Mouse (Mus musculus) central nervous system, embryonic 14 days (tissue): ENCODE results near the gene Olfr510. TPM values are rescaled to one million over a fixed set of nuclear protein-coding genes. Genes with fewer than 3 reads are reported as not detected.

Experiments used
- polyA plus RNA-seq: library from polyadenylated mRNA; depleted of rRNA; stranded (reverse); fragments of >200 nt; gene quantifications from 2 replicates; pipeline ENCODE4 v1.2.3, GENCODE M21; 2012; rRNA removed

The Olfr510 gene
- not detected in 2 replicates for polyA plus RNA-seq

DNA sequence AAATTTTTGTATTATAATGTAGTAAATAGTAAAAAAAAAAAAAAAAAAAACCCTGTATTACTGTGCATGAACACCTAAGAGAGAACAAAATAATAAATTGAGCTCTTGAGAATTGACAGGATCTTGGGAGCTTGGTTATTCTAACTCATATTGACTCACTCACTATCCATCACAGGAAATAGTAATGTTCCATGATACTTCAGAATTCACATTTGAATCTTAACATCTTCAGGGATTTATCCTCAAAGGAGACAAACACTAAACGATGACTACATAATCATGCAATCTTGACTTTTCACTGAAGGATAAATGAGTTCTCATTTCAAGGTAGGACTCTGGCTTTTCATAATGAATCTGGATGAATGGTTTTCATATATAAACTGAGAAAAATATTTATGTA is at the start of gene Olfr510:
Gene Olfr510, plus strand, starts transcription at position 301 of the 400 bp plus-strand sequence.

DNA sequence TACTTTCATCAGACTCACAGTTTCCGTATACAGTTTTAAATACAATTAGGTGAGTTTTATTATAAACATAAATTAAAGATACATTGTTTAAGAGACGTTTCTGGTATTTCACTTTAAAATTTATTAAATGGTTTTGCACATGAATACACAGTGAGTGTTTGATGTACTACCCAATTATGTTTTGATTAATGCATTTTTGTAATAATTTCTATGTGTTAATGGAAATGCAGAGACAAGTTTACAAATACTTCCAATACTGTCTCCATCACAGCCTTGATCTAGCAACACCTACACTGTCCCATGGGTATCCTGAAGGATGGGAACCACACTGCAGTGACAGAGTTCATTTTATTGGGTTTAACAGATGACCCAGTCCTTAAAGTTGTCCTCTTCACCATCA is 44.7 kb upstream of the Olfr510 start, which contains the start of gene Olfr507:
Gene Olfr507, plus strand, starts transcription at position 301 of the 400 bp plus-strand sequence.

DNA sequence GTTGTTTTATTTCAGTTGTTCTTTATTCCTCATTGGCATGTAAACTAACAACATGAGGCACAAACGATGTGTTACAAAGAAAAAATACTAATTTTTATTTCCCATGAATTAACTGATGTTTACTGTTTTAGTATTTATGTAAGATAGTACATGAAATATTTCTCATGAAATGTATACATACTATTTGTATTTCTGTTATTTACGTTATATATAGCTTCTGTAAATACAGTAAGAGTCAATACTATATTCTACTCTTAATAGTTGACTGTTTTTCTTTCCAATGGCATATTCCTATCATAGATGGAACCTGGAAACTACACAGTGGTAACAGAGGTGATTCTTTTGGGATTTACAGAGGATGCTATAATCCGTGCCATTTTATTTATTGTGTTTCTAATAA is 36.5 kb upstream of the Olfr510 start, which contains the start of gene Olfr508:
Gene Olfr508, plus strand, starts transcription at position 301 of the 400 bp plus-strand sequence.

DNA sequence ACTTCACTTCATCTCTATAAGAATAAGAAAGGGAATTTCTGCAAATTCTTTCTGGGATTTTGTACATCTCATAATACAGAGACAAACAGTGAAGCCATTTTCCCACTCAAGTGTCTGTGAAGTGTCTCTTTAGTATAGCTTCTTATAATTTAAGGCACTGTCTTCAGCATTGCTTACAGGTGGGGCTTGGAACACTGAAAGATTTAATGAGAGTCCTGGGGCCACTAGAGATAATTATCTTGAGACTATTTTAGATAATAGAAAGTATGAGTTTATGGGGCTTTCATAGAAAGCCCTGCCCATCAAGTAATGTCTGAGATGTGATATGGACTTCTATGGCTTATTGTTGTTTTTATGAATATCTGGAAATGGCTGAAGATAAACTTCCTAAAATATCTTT is 14.4 kb upstream of the Olfr510 start, which contains the start of gene Olfr509:
Gene Olfr509, minus strand, starts transcription at position 101 of the 400 bp plus-strand sequence.

DNA sequence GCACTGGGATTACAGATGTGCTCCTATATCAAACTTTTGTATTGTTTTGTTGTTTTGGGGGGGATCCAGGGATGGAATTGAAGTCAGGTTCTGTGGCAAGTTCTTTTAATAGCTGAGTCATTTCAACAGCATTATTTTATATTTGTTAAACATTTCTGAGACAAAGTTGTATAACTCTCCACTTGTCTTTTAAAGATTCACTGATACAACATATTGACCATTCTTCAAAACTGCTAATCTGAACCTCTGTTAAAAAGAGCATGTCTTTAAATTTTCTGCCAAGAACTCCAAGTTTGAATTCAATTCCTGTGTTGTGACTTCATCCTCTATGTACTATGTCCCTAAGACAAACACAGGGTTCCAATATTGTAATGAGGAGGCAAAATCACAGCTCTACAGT is 46.8 kb downstream of the Olfr510 start, which contains the start of gene Olfr512:
Gene Olfr512, plus strand, starts transcription at position 301 of the 400 bp plus-strand sequence.

Other genes with a start within 250 kb of the Olfr510 start
- gene Olfr497, start 246.0 kb upstream of the Olfr510 start, polyA plus RNA-seq = not detected in 2 replicates
- not detected in 2 replicates for gene Olfr498, start 201.1 kb upstream of the Olfr510 start, polyA plus RNA-seq
- not detected in 2 replicates for gene Olfr502, start 141.4 kb upstream of the Olfr510 start, polyA plus RNA-seq
- gene Olfr503, start 121.9 kb upstream of the Olfr510 start, polyA plus RNA-seq = not detected in 2 replicates
- gene Olfr504, start 100.6 kb upstream of the Olfr510 start, polyA plus RNA-seq = not detected in 2 replicates
- gene Olfr506, start 55.6 kb upstream of the Olfr510 start, polyA plus RNA-seq = 0.01 TPM in 1 of 2 replicates, not detected in the other
- gene Olfr507, start 44.6 kb upstream of the Olfr510 start, polyA plus RNA-seq = not detected in 2 replicates
- not detected in 2 replicates for gene Olfr508, start 36.4 kb upstream of the Olfr510 start, polyA plus RNA-seq
- not detected in 2 replicates for gene Olfr509, start 14.5 kb upstream of the Olfr510 start, polyA plus RNA-seq
- gene Olfr512, start 46.9 kb downstream of the Olfr510 start, polyA plus RNA-seq = not detected in 2 replicates
- not detected in 2 replicates for gene Olfr513, start 84.6 kb downstream of the Olfr510 start, polyA plus RNA-seq
- not detected in 2 replicates for gene Olfr514, start 159.6 kb downstream of the Olfr510 start, polyA plus RNA-seq
- not detected in 2 replicates for gene Olfr516, start 184.1 kb downstream of the Olfr510 start, polyA plus RNA-seq
- not detected in 2 replicates for gene Olfr517, start 206.0 kb downstream of the Olfr510 start, polyA plus RNA-seq
- gene Olfr518, start 218.6 kb downstream of the Olfr510 start, polyA plus RNA-seq = not detected in 2 replicates
- not detected in 2 replicates for gene Olfr519, start 228.0 kb downstream of the Olfr510 start, polyA plus RNA-seq